Mouse (Mus musculus): ENCODE results near the gene Arhgef3.

Arhgef3 gene

DNA sequence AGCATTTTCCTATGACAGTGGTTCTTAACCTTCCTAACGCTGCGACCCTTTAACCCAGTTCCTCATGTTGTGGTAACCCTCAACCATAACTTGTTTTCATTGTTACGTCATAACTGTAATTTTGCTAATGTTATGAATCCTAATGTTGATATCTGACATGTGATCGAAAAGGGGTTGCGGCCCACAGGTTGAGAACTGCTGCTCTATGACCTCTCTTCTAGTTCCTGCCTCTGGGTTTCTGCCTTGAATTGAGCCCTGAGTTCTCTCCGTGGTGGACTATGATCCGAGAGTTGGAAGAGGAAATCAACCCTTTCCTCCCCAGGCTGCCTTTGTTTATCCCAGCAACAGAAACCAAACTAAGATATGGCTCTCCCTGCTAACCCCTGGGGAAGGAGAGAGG, 266.8 kb downstream of the Arhgef3 start:
- DNase-seq (ENCODE audit: low spot score): no peak

DNA sequence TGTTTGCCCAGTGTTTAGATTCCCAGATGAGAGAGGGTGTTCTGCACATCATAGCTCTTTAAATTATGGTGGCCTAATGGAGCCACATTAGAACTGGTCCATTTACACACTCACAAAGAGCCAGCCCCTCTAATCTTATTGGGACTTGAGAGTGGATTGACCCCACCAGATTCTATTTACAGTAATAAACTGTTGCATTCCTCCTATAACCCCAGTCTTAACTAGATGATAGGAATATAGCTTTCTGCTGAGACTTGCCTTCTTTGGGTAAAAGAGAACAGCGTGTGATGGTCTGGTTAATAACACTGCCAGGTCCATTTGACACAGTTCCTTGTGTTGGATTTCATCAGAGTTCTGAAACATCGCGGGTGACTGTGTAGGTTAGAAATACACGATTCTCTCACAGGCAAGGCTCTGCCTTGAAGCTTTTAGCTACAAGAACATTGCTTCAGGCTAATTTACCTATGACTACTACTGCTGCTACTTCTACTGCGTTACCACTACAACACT, 268.7 kb downstream of the Arhgef3 start:
- no peak for DNase-seq (ENCODE audit: low spot score)

DNA sequence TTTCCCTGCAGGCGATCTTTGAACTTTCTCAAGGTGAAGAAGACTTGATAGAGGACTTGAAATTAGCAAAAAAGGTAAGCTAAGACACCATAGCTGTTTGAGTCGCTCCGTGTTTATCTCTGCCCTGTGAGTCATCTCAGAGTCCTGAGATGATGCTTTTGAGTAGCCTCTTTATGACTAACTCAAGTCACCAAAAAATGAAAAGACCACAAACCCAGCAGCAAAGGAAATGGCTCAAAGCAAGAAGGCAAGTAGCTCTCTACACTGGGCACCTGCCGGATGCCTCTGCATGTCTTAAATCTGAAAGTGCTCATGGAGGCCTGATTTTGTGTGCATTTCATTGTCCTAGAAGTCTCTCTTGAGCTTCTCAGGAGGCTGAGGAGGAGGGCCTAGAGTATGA, 269.4 kb downstream of the Arhgef3 start:
- DNase-seq (ENCODE audit: low spot score): no peak

DNA sequence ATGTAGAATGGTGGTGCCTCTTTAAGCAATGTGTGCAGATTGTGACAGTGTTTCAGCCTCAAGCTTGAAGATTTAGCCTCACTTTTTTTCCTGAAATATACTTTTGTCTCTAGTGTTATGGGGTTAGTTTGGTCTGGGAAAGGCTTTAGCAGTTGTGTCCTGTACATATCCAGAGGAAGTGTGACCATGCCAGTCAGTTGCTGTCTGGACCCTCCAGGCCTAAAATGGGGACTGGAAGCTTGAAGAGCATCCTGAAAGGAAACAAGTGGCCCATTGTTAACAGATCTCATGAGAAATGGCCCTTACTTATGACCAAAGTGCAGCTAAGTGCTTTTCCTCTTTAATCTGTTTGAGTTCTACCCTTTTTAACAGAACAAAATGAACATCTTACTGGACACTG, 273.9 kb downstream of the Arhgef3 start:
- DNase-seq (ENCODE audit: low spot score): no peak

DNA sequence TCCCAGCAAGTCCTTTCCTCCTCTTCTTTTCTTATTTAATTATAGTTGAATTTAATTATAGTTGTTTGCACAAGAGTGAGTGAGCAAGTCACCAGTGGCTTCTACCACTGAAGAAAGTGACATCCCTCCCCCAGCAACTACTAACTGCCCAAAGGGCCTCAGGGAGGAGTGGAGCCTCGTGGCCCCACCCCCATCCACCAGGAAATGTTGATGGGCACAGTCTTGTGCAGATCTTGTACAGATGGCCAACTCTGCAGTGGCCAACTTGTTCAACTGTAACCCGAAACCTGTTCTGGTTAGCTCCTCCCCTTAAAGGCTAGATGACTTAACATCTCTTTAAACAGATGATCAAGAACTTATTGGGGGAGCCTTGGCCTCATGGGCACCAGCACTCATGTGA, 275.0 kb downstream of the Arhgef3 start:
- no peak for DNase-seq (ENCODE audit: low spot score)

DNA sequence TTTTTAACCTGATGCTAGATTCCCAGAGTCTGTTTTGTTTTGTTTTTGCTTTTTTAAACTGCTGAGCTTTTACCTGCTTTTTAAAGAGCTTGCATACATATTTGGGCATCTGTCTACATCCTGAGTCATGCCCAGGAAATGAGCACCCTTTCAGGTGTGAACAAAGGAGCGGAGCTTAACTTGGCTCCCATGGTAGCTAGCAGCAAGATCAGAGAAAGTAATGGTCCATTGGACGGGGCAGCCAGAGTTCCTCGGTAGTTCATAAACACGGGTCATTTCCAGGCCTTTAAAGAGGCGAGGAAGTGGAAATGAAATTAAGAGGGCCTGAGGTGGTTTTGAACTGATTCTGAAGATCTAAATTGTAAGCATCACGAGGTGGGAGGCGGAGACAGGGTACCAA, 276.0 kb downstream of the Arhgef3 start:
- no peak for DNase-seq (ENCODE audit: low spot score)

DNA sequence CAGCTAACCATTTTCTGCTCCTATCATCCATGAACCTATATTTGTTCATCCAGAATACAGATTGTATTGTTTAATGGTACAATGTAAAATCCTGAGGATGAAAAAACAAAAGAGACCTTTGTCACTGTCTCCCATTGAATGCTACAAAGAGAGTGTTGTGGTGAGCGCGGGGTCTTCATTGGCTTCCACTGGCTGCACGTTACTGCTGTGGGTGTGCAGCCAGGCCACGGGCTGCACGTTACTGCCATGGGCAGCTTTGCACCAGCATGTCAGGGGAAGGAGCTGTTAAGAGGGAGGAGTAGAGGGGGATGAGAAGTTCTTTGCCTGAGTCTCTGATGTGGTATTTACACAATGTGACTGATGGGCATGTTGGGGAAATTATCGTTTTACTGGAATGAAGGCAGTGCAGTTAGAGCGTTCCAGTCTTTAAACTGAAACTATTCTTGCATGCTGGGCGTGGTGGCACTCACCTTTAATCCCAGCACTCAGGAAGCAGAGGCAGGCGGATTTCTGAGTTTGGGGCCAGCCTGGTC, 277.1 kb downstream of the Arhgef3 start:
- no peak for DNase-seq (ENCODE audit: low spot score)

DNA sequence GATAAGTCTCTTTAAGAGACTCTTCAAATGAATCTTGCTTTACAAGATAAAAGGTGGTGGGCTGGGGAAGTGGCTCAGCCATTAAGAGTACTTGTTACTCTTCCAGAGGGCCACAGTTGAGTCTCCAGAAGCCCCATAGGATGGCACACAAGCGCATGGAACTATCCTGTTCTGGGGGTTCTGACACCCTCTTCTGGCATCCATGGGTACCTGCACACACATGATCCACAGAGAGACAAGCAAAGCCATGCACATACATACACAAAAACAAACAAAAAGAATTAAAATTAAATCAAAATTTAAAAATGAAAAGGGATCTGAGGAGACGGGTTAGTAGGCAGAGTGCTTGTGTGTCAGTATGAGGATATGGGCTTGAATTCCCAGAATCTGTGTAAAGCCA, 278.0 kb downstream of the Arhgef3 start:
- no peak for DNase-seq (ENCODE audit: low spot score)

DNA sequence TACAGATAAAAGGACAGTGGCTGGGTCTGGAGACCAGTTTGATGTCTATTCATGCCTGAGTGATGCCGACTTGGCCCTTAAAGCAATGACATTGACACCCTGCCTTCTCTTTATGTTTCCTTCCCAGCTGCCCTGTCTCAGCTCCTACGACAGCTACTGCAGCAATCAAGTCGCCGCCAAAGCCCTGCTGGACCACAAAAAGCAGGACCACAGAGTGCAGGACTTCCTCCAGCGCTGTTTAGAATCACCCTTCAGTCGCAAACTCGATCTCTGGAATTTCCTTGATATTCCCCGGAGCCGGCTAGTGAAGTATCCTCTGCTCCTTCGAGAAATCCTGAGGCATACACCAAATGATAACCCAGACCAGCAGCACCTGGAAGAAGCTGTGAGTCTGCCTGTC, 279.1 kb downstream of the Arhgef3 start:
- no peak for DNase-seq (ENCODE audit: low spot score)

DNA sequence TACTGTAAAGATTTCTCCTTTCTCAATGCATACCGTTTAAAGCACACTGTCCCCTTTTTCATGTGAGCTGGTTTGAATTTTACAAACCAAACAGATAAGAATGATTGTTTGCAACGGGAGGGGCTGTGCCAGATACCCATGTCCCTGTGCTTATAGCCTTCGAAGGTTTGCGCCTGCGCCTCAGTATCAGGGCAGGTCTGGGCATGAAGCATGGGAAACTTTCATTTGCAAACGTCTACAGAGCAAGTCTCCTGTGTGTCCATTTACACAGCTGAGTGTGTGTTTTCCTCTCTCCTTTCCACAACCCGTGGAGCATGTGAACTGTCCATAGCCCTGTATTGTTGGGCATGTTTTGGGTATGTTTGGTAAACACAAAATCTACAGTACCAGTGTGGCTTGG, 281.7 kb downstream of the Arhgef3 start:
- peak; percentile 35 for DNase-seq (ENCODE audit: low spot score)

DNA sequence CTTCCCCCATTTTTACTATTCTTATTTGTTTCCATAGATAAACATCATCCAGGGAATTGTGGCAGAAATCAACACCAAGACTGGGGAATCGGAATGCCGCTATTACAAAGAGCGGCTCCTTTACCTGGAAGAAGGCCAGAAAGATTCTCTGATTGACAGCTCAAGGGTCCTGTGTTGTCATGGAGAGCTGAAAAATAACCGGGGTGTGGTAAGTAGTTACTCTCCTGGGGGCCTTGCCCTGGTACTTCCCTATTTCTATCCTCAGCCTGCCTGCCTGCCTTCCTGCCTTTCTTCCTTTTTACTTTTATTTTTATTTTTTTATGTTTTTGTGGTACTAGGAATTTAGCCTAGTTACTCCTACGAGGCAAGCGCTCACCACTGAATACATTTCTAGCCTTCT, 282.8 kb downstream of the Arhgef3 start:
- no peak for DNase-seq (ENCODE audit: low spot score)

DNA sequence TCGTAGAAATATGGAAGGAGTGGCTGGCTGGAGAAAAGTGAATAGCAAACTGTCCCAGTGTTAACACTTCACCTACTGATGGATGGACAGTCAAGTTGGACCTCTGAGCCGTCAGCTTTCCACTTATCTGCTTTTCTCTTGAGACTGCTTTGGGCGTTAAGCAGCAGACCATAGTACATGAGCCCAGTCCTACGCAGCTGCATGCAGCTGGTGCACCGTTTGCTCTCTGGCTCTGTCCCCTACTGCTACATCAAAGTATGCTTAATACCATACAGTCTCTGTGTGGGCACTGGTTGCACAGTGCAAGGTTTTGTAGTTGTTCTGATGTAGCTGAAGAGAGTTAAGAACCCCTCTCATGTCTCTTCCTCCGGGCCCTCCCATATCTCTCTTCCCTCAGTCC, 285.8 kb downstream of the Arhgef3 start:
- no peak for DNase-seq (ENCODE audit: low spot score)

DNA sequence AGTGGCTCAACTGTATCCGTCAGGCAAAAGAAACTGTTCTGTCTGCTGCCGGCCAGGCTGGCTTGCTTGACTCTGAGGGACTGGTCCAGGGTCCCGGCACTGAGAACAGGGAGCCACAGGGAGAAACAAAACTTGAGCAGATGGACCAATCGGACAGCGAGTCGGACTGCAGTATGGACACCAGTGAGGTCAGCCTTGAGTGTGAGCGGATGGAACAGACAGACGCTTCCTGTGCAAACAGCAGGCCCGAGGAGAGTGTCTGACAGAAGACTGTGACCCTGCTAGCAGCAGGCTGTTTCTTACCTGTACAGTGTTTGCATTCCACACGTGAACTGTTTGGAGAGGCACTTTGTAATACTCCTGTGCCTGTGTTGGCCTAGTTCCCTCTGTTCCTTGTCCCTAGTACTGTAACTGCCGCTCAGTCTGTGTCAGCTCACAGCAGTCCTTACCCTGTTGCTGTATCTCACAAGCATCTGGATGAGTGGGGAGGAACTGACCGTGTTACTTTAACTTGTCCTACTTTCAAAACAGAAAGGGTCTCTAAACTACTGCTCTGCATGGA, 287.1 kb downstream of the Arhgef3 start:
- DNase-seq (ENCODE audit: low spot score): no peak

DNA sequence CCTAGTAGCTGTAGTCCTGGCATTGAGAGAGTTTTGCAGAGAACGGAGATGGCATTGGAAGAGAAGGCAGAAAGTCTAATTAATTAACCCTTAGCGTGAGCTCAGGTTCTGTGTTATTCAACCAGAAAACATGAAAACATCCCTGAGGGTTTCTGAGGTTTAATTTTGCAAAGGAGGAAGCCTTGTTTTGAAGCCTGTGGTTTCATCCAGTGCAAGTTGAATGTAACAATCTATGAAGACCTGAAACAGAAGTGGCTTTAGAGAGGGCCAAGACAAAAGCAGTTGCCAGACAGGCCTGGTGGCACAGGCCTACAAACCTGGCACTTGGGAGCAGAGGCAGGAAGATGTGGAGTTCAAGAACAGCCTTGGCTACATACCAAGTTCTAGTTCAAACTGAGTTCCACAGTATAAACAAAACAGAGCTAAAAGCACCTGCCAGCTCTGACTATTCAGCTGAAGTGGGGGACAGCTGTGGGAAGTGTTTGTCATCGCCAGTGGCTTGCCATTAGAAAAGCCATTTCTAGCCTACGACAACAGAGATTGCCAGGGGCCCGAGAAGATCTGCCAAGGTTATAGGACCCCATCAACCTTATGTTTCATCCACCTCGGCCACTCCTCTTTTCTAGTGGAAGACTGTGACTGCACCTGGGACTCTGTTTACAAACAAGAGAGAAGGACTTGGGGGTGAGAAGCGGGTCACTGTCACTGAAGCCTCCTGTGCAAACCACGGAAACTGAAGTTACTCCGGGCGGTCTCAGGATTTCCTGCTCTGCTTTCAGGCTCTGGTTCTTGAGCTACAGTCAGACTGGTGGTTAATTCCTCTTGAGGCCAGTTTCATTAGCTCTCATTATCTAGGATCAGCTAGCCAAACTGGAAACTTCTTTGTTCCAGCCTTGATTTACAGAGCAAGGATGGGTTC, 287.9 kb downstream of the Arhgef3 start:
- no peak for DNase-seq (ENCODE audit: low spot score)

DNA sequence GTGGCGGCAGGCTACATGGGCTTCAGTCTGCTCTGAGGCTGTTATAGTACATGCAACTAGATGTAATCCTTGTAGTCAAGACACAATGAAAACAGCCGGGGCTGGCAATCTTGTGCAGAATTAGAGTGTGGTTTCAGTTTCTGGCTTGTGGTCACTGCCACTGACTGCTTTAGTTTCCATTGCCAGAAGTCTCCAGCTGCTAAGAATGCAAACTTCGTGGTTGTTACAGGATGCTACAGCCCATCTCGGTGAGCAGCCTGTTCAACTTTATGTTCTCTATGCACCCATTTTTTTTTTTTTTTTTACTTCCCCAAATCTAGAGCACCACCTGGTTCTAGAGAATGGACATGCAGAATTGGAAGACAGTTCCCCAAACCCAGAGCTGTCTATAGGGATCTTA, 290.8 kb downstream of the Arhgef3 start:
- DNase-seq (ENCODE audit: low spot score): no peak

DNA sequence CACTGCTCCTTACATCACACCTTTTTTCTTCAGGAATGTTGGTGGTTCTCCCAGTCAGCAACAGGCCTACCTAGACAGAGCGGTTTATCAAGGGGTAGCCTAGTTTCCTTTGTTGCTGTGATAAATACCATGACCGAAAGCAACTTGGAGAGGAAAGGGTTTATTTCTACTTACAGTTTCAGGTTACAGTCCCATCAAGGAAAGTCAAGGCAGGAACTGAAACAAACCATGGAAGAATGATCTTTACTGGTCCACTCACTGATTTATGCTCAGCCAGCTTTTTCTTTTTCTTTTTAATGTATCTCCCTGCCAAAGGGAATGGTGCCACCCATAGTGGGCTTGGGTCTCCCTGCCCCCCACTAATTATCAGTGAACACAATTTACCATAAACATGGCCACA, 291.2 kb downstream of the Arhgef3 start:
- no peak for DNase-seq (ENCODE audit: low spot score)

DNA sequence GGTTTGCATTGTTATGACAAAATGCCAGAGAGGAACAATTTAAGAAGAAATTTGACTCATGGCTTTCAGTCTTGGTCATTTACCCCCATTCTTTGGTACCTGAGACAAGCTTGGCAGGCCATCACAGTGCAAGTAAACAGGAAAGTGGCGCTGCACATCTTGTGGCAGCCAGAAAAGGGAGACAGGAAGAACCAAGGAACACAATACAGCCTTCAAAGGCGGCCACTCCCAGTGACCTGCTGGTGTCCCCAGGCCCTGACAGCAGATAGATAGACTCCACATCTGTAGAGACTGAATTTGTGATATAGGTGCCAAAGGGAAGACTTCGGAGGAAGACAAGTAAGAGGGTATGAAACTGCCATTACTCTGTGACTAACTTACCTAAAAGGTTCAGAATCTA, 293.5 kb downstream of the Arhgef3 start:
- DNase-seq (ENCODE audit: low spot score): no peak

DNA sequence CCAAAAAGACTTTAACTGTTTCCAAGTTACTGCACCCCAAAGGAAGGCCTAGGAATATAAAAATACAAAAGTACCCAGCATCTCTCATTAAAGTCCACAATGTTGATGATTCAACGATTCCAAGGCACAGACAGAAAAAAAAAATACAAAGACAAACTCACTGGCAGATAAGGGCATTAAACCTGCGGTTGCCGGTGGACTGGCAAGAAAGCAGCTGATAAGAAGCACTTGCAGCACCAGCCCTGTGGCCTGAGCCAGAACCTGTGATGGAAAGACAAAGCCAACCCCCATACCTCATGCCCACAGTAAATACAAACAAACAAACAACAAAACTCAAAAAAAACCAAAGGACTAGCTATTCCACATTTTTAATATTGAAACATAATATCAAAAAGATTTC, 295.0 kb downstream of the Arhgef3 start:
- no peak for DNase-seq (ENCODE audit: low spot score)

DNA sequence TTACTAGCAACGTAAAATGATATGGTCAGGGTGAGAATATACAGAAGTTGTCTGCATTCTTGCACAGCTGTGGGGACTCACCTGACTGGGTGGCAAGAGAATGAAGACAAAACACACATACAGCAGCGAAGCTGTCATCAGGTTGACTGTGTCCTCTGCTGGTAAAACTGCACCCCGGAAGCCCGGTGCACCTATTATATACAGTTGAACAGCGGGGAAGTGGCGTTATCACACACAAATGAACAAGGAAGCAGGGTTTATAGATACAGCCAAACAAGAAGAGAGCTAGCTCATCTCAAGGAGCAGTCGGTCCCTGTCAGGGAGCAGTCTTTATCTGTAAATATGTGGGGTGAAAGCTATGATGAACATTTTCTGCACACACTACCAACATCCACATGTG, 296.8 kb downstream of the Arhgef3 start:
- DNase-seq (ENCODE audit: low spot score): no peak

DNA sequence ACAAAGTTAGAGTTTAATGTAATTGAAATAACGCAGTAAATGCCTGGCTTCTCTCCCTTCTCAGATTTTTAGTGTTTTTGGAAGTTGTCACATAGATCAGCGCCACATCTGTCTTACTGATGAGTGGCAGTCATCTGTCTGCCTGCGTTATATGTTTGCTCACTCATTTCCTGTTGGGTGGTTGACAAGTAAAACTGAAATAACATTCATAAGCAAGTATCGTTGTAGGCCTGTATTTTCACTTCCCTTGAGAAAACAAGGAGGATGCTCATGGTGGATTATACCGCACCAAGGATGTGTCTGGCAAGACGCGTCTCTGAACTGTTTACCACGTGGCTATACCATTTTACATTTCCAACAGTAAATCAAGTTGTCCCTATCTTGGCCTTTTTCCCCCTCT, 298.0 kb downstream of the Arhgef3 start:
- DNase-seq (ENCODE audit: low spot score): no peak

DNA sequence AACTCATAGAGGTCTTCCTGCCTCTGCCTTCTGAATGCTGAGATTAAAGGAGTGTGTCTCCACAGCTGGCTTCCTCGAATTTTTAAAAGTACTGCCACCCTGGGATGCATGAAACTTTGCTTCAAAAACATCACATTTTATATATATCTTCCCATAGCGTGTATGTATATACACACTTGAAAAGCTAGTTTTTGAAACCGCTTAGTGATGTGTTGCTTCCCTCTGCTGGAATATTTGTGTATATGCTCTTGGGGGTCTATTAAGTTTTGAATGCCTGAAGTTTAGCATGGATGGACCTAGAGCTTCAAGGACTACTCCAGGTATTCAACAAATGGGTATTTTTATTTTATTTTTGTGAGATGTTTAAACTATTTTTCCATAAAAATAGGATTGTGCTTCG, 299.3 kb downstream of the Arhgef3 start:
- no peak for DNase-seq (ENCODE audit: low spot score)

DNA sequence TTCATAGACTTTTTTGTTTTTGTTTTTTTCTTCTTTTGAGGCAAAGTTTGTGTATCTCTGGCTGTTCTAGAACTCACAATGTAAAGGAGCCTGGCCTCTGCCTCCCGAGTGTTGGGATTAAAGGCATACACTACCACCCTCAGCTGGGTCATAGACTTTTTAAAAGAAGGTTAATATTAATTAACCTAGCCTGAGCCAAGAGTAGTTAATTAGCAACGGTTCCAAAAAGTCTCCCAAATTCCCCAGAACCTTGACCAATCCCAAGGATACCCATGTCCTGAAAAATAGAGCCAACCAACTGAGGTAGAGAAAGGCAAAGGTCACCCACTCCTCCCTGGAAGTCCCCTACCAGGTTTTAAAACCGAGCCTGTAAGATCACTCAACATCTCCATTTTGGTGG, 306.1 kb downstream of the Arhgef3 start:
- no peak for DNase-seq (ENCODE audit: low spot score)

DNA sequence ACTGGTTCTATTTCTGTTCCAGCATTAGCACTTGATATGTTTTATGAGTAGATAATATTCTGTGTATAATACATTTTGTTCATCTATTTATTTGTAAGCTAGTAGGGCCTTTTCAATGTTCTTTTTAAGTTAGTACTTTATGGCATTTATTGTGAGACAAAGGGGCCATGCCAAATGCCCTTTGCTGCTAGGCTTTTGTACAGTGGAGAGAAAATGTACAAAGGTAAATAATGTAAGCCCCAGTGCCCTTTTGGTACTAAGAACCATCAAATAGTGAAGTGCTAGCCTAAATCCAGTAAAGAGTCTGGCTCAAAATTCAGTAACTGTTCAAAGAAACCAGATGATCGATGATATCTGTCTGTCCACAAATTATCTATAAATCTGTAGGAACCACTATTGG, 307.6 kb downstream of the Arhgef3 start:
- no peak for DNase-seq (ENCODE audit: low spot score)

All from urinary bladder, postnatal 25 days (tissue).